Mouse (Mus musculus): ENCODE measurements around the gene Myo16. TPM values are rescaled to one million over a fixed set of nuclear protein-coding genes. Genes with fewer than 3 reads are reported as not detected.

Gene Myo16
- polyA plus RNA-seq, 1 experiment from 2014 or later: 0.70 TPM

- WGBS: 74% methylated on average over 7 of the region's 7 CpGs
- no peaks in the 10 kb centered on the region for H3K27me3 ChIP-seq (ENCODE audit: insufficient read depth, low read length)
- H3K4me3 ChIP-seq (ENCODE audit: low read depth, low read length): no peak overlapping the region
- ATAC-seq (ENCODE audit: insufficient read depth) (no peak), DNase-seq (no peak)
- no peaks in the 10 kb centered on the region for H3K36me3 ChIP-seq (ENCODE audit: insufficient read depth)
- H3K4me2 ChIP-seq: no peak overlapping the region
- H3K27ac ChIP-seq (ENCODE audit: low read depth): no peak overlapping the region
- no peak for TF ChIP-seq CTCF (IDR thresholded peaks at IDR 0.05; ENCODE audit: low read depth)
- no peak overlapping the region for H3K9ac ChIP-seq
- H3K4me1 ChIP-seq (ENCODE audit: insufficient read depth): no peaks in the 10 kb centered on the region
- no peaks in the 10 kb centered on the region for H3K9me3 ChIP-seq (ENCODE audit: low read depth, low read length)
Measured at GRCm38 (mm10) chr8:10391096-10391683, 237.5 kb downstream of the Myo16 start.

- ATAC-seq (ENCODE audit: insufficient read depth) (no peak), DNase-seq (no peak)
- no peak overlapping the region for H3K4me2 ChIP-seq
- H3K9me3 ChIP-seq (ENCODE audit: low read depth, low read length): no peaks in the 10 kb centered on the region
- TF ChIP-seq CTCF (IDR thresholded peaks at IDR 0.05; ENCODE audit: low read depth): no peak
- H3K27me3 ChIP-seq (ENCODE audit: insufficient read depth, low read length): no peaks in the 10 kb centered on the region
- H3K4me3 ChIP-seq (ENCODE audit: low read depth, low read length): no peak overlapping the region
- H3K27ac ChIP-seq (ENCODE audit: low read depth): no peak overlapping the region
- H3K4me1 ChIP-seq (ENCODE audit: insufficient read depth): no peaks in the 10 kb centered on the region
- H3K36me3 ChIP-seq (ENCODE audit: insufficient read depth): no peaks in the 10 kb centered on the region
- 59% methylated on average over 6 of the region's 6 CpGs for WGBS
- no peak overlapping the region for H3K9ac ChIP-seq
Measured at GRCm38 (mm10) chr8:10391913-10392312, 238.2 kb downstream of the Myo16 start.

GRCm38 (mm10) chr8:10394506-10394905 lies 240.8 kb downstream of the Myo16 start:
- TF ChIP-seq CTCF (IDR thresholded peaks at IDR 0.05; ENCODE audit: low read depth): no peak
- DNase-seq (no peak), ATAC-seq (ENCODE audit: insufficient read depth) (no peak)
- H3K9me3 ChIP-seq (ENCODE audit: low read depth, low read length): no peaks in the 10 kb centered on the region
- no peaks in the 10 kb centered on the region for H3K4me1 ChIP-seq (ENCODE audit: insufficient read depth)
- WGBS: 64% methylated on average over 2 of the region's 2 CpGs
- H3K9ac ChIP-seq: no peak overlapping the region
- H3K4me3 ChIP-seq (ENCODE audit: low read depth, low read length): no peak overlapping the region
- H3K4me2 ChIP-seq: no peak overlapping the region
- no peak overlapping the region for H3K27ac ChIP-seq (ENCODE audit: low read depth)
- no peaks in the 10 kb centered on the region for H3K36me3 ChIP-seq (ENCODE audit: insufficient read depth)
- H3K27me3 ChIP-seq (ENCODE audit: insufficient read depth, low read length): no peaks in the 10 kb centered on the region

- Histone ChIP-seq H3K9me3 (ENCODE audit: low read depth, low read length) (no peaks in the 10 kb centered on the region), H3K36me3 (ENCODE audit: insufficient read depth) (no peaks in the 10 kb centered on the region), H3K27me3 (ENCODE audit: insufficient read depth, low read length) (no peaks in the 10 kb centered on the region), H3K4me3 (ENCODE audit: low read depth, low read length) (no peak overlapping the region), H3K27ac (ENCODE audit: low read depth) (no peak overlapping the region), H3K4me1 (ENCODE audit: insufficient read depth) (no peaks in the 10 kb centered on the region), H3K4me2 (no peak overlapping the region), H3K9ac (no peak overlapping the region)
- DNase-seq (no peak), ATAC-seq (ENCODE audit: insufficient read depth) (no peak)
- TF ChIP-seq CTCF (IDR thresholded peaks at IDR 0.05; ENCODE audit: low read depth): no peak
- WGBS: 63% methylated on average over 7 of the region's 7 CpGs
Measured at GRCm38 (mm10) chr8:10395146-10395545, 241.4 kb downstream of the Myo16 start.

DNA sequence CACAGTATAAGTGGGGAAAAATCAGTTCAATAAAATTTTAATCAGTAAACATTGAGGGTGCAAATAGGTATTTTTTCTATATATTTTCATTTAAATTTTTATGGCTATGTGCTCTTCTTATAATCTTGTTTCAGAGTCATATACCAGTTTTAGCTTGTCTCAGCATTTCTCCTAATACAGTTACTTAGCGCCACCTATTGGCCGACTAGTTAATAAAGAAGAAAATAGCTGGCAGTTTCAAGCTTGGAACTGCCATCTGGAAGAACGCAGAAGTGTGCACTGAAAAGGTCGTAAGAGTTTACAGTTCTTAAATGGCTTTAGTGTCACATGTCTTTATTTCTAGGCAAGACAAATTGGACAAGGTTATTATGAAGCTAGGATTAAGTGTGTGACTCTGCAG lies 248.9 kb downstream of the Myo16 start:
- Histone ChIP-seq H3K4me2 (no peak overlapping the region), H3K4me1 (ENCODE audit: insufficient read depth) (no peaks in the 10 kb centered on the region), H3K9me3 (ENCODE audit: low read depth, low read length) (no peaks in the 10 kb centered on the region), H3K27ac (ENCODE audit: low read depth) (no peak overlapping the region), H3K36me3 (ENCODE audit: insufficient read depth) (no peaks in the 10 kb centered on the region), H3K4me3 (ENCODE audit: low read depth, low read length) (no peak overlapping the region), H3K9ac (no peak overlapping the region), H3K27me3 (ENCODE audit: insufficient read depth, low read length) (no peaks in the 10 kb centered on the region)
- TF ChIP-seq CTCF (IDR thresholded peaks at IDR 0.05; ENCODE audit: low read depth): peak; percentile 73
- 8% methylated on average over 4 of the region's 4 CpGs for WGBS
- ATAC-seq (ENCODE audit: insufficient read depth) (0 out of 2 replicates have a peak, but pooled peaks have one; percentile 41), DNase-seq (peak; percentile 93)

DNA sequence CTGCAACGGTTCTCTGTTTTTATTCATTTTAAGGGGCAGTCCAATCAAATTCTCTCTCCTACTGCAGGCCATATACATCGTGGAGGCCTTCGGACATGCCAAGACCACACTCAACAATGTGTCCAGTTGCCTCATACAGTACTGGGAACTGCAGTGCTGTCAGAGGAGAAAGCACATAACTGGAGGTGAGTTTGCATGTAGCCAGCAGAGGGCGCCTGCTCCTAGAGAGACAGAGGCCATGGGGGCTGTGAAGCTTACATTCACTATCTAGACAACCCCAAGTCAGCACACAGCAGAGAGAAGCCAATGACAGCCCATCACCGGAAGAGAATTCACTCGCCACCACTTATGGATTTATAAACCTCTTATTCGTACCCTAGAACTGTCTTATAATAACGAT lies 251.8 kb downstream of the Myo16 start:
- H3K36me3 ChIP-seq (ENCODE audit: insufficient read depth): no peaks in the 10 kb centered on the region
- TF ChIP-seq CTCF (IDR thresholded peaks at IDR 0.05; ENCODE audit: low read depth): peak; percentile 81
- WGBS: 30% methylated on average over 8 of the region's 8 CpGs

GRCm38 (mm10) chr8:10409043-10409442 lies 255.3 kb downstream of the Myo16 start:
- ATAC-seq (ENCODE audit: insufficient read depth): no peak
- 83% methylated on average over 9 of the region's 9 CpGs for WGBS
- TF ChIP-seq CTCF (IDR thresholded peaks at IDR 0.05; ENCODE audit: low read depth): no peak
- Histone ChIP-seq H3K4me2 (no peak overlapping the region), H3K9ac (no peak overlapping the region), H3K4me3 (ENCODE audit: low read depth, low read length) (no peak overlapping the region), H3K27ac (ENCODE audit: low read depth) (no peak overlapping the region), H3K36me3 (ENCODE audit: insufficient read depth) (no peaks in the 10 kb centered on the region), H3K9me3 (ENCODE audit: low read depth, low read length) (no peaks in the 10 kb centered on the region), H3K27me3 (ENCODE audit: insufficient read depth, low read length) (no peaks in the 10 kb centered on the region), H3K4me1 (ENCODE audit: insufficient read depth) (no peaks in the 10 kb centered on the region)
- no peak for DNase-seq

More for the DNA sequence above, 251.8 kb downstream of the Myo16 start:
- Histone ChIP-seq H3K4me1 (ENCODE audit: insufficient read depth) (no peaks in the 10 kb centered on the region), H3K9me3 (ENCODE audit: low read depth, low read length) (no peaks in the 10 kb centered on the region), H3K9ac (no peak overlapping the region), H3K4me2 (no peak overlapping the region), H3K4me3 (ENCODE audit: low read depth, low read length) (no peak overlapping the region), H3K27me3 (ENCODE audit: insufficient read depth, low read length) (no peaks in the 10 kb centered on the region), H3K27ac (ENCODE audit: low read depth) (no peak overlapping the region)
- ATAC-seq (ENCODE audit: insufficient read depth) (no peak), DNase-seq (peak; percentile 76)
